Mouse (Mus musculus) spleen, adult 12 weeks (tissue): ENCODE results near the gene Rnf19b.

ENCODE experiments used
- DNase-seq: peaks from one replicate; pipeline ENCODE4 v3.0.0; 2022; ENCODE audit warnings: low spot score

Gene Rnf19b

DNA sequence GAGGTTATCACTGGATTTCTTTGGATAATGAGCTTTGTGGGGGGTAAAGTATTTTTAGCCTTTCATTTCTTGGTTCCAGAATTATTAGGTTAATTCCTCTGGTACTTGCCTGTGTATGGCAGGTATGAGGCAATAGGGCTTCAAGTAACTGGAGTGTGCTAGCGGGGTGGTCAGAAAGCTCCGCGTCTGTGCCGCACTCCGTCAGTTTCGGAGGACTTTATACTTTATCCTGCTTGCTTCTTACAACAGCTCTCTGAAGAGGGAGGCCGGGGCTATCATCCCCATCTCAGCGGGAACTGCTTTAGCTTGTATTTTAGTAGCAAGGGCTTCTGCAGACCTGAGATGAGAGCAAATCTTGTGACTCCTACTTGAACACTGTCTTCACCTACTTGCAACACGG lies 21.1 kb downstream of the Rnf19b start:
- DNase-seq: no peak

DNA sequence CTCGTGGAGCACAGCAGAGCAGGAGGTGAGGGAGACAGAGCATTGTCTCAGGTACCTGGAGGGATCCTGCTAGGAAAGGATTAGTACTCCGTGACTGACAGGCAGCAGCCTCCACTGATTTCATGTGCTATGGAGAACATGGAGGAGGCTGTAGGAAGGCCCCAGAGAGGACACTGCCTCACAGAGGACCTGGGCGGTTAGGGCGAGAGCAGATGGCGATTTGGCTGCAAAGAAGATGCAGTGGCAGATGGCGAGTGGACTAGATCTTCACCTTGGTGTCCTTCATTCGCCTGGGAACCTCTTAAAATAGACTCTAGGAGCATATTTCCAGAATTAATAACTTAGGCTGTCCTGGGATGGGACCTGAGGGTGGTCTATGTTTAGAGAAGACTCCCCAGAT lies 23.0 kb downstream of the Rnf19b start:
- no peak for DNase-seq

DNA sequence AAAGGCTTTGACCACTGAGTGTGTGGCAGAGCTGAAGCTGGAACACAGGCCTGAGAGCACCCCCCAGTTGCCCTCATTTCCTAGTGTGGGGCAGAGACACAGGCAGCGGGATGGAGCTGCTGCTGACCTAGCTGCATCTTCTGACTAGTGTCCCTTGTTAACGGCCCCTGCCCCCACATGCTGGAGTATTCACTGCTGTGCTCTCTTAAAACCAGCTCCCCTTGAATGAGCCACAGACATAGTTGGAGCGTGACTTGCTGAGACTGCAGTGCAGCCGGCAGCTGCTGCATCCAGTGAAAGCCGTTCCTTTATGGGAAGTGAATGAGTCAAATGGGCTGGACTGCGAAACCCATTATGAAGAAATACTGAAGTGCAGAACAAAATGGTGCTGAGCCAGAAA lies 23.4 kb downstream of the Rnf19b start:
- DNase-seq: no peak

DNA sequence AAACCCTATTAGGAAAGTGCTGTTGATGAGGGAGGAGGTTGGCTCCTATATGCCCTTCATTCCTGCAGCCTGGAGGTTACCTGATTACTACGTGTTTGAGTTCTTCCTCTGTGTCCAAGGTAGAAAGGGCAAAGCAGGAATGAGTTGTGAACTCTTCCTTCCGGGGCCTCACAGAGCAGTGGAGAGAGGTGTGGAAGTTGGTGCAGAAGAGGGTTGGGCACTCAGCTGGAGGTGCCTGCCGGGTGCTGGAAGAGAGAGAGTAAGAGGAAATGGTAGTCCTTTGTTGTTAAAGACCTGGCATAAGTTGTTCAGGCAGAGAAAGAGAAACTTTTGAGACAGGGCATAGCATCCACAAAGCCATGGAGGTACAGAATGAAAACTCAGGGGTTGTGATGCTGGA lies 23.9 kb downstream of the Rnf19b start:
- DNase-seq: no peak

DNA sequence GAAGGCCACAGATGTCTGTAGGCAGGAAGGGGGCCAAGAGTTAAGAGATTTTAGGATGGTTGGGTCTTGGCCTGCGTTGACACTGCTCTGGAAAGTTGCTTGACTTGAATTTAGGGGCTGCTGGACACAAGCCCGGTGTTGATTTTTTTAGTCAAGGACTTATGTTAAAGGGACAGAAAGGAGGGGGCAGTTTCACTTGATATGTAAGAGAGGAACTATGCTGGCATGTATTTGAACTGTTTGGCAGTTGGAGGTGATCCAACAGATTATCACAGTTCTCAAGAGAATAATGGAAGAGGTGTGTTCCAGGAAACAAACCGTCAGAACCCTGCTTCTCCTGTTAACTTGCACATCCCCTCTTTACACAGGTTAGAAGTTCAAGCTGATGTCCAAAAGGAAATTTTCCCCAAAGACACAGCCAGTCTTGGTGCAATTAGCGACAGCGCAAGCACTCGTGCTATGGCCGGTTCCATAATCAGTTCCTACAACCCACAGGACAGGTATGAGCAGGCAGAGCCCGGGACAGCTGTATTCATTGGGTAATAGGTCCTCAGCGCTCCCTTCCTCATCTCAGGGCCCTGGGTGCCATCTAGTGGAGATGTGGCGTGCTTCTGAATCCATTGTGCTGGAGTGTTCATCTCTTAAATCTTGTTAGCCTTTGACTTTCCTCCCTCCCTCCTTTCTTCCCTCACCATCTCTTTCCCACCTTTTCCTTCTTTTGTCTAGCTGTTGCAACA lies 24.5 kb downstream of the Rnf19b start:
- DNase-seq: peak; percentile 49

DNA sequence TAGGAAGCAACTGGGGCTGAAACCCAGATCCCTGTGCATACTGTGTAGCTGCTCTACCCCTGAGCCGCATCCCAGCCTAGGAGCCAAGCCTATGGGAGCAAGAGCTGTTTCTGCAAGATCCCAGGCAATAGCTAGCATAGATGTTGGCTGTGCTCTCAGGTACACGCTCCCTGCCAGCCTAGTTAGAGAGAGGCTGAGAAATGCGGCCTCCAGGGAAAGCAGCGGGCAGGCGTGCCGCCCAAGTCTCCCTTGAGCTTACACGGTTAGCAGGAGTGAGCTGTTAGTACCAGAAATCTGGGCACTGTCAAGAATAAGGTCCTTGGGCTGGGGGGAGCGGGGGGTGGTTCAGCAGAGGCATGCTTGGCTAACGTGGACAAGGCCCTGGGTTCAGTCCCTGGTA lies 26.8 kb downstream of the Rnf19b start:
- DNase-seq: no peak

DNA sequence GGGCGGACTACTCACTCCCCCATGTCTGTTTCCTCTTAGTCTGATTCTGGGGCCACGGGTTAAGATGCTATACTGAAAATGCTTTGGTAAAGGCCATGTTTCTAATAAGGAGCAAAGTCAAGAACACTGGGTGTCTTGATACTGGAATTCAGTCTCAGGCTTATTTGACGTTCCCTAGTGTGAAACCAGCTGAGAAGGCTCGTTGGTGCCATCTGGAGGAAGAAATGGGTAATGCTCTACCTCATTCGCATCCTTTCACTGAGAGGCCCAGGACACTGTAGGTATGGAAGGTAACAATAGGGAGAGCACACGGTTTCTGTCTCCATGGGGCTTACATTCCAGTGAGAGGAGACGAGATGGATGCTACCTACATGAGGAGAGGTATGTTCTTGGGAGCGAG lies 28.0 kb downstream of the Rnf19b start:
- DNase-seq: peak; percentile 55

DNA sequence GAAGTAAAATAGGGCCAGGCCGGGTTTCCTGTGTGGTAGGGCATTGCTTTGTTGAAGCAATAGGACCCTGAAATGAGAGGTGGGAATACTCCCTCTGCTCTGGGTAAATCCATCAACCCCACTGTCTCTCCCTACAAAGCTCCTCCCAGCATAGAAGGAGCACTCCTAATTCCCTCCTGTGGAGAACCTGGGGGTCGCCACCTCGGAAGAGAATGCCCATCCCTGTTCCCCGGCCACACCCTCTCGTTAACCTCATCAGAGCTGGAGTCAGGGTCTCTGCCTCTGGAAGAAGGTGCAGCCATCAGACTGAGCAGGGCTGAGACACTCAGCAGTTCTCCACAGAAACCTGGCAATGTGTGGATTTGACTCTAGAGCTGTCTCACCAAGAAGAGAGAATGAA lies 29.8 kb downstream of the Rnf19b start:
- DNase-seq: no peak

DNA sequence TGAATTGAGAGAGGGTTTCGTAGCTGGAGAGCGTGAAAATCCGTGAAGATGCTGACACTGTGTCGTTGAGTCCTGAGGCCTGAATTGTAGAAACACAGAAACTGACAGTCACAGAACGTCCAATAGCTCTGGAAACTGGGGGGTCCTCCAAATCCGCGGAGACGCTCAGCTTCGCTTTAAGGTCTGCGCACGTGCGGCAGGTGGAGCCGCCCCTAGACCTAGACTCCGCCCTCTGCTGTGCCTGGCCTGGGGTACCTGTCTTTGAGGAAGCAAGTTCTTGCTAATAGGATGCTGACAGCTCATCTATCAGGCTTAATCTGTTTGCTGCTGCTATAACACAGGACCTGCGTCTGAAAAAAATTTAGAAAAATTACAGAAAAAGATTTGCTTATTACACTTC lies 37.2 kb downstream of the Rnf19b start:
- no peak for DNase-seq

DNA sequence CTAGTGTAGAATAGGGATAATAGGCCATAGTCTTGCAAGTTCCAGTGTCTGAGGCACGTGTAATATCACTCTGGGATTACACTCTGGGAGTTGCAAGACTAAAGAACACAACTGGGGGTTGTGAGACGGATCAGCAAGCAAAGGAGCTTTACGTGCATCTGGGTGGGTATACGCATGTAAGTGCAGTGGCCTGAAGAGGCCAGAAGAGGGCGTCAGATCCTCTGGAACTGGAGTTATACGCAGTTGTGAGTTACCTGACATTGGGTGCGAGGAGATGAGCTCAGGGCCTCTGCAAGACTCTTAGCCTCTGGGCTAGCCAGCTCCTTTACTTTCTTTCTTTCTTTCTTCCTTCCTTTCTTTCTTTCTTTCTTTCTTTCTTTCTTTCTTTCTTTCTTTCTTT lies 38.9 kb downstream of the Rnf19b start:
- DNase-seq: no peak

DNA sequence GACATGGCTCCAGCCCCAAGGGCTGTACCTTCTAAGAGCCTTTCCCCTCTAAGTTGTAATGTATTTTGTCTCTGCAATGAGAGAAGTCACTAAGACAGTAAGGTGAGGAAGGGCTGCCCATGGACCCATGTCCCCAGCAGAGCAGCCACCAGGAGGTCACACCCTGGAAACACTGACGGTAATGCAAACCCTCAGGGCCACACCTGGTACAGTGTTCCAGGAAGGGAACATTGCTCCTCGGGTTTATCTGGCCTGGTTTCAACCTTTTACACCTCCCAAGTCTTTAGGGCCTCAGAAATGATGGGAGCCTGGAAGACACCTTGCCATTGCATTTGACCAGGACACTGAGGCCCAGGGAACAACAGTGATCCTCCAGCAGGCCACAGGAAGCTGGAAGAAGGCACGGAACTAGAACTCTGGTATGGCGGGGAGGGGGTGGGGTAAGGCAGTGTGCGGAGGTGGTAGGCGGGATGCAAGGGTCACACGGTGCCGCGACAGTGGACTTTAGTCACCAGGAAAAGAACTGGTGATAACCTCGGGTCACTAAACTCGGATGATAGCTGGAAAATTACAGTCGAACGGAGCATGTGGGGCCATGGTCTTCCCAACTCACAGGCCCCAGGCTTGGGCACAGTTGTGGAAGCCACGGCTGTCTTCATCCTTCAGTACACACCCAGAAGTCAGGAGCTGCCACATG lies 44.2 kb downstream of the Rnf19b start:
- no peak for DNase-seq

DNA sequence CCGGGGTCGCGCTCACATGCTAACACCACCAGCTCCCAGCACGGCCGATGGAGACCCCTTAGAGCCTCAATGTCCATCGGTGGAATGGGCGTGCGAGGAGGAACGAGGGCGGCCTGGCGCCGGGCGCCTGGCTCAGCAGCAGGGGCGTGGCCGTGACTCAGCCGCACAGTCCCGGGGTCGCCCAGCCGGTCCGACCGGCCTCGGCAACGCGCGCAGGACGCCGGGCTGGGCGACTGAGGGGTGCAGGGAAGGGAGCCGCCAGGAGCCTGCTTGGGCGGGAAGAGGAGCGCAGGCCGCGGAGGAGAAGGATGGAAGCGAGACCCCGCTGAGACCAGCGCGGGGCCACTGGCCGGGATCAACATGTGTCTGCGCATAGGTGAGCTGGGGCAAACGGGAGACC lies 47.3 kb downstream of the Rnf19b start, which contains the start of gene Tmem54:
Tmem54 (plus strand) TSS at position 193 of the 400 bp plus-strand sequence.
- no peak for DNase-seq

DNA sequence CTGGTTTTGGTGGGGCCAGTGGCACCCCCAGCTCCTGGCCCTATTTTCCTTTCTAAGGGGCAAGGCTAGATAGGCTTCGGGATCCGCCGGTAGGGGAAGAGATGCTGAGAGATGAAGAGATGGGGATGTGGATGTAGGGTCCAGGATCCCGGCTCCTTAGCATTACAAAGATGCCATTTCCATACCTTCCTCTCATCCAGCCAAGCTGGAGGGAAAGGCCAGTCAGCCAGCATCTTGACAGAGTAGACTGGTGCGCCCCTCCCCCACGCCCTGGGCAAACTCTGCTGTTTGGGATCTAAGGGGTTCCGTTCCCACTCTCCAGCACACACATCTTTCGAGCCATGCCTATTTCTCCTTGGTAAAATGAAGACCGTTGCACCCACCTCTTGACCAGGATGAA lies 48.0 kb downstream of the Rnf19b start:
- DNase-seq: no peak

DNA sequence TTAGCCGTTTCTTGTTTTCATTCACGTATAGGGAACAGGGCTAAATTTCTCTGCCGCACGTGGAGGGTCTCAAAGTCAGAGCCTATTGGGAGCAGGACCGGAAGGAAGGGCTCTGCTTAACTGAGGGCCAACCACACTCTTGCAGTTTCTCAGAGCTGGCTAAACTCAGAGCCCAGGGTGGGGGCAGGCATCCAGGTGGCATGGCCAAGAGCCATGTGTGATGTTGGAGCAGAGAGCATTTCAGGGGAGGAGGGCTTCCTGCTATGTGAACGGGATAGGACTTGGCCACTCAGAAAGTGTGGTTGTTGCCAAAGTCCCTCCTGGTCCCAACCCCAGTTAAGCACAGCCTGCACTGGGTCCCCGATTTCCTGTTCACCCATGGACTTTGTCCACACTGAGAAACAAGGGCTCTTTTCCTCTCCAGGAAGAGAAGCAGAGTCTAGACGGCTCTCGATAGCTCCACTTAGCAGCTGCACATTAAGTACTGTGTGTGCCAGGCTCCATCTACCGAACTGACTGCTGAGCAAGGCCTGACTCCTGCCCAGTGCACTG lies 49.4 kb downstream of the Rnf19b start:
- DNase-seq: no peak

DNA sequence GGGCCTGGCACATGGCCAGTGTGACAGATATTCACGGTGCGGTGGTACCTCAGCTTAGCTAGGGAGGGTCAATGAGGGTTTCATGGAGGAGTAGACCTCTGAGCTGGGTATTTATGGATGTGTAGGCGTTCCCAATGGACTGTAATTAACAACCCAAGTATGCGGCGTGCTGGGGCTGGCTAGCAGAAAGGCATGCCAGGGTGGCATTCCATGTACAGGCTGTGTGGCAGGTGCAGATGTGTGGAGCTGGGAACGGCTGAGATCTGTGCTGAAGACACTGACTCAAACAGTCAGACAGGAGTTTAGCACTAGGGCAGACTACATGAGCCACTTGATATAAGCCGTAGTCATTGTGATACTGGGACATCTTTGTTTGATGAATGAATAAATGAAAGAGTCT lies 50.6 kb downstream of the Rnf19b start:
- DNase-seq: no peak

DNA sequence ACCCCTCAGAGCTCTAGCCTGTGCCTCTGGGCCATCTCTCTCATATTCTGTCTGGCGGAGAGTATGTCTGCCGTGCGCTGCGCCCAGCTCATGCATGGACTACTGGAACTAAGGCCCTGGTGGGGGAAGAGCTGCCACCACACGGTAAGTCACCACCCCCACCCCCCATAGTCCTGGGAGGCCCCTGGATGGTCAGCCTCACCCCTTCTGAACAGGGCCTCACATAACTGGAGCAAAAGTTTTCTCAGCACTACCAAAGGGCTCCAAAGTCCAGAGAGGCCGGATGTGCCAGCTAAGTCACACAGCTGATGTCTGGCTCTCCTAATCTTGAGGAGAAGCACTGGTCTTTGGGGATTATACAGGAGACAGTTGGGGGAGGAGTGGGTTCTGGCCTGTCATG lies 52.7 kb downstream of the Rnf19b start:
- DNase-seq: no peak

DNA sequence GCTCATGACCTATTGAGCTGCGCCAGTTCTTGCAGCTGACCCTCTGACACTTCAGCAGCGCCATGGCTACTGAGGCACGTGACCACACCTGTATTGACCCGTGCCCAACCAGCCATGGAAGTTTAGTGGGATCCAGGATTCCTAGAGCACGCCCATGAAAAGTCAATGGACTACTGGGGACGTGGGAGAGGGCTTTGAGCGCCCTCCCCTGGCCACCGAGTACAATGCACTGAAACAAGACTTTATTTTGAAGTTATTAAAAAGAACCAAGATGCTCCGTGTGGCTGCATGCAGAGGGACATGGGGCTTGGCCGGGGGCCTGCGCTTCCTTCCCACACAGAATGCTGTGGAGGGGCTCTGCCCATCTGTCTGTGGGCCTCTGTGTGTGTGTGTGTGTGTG lies 53.3 kb downstream of the Rnf19b start:
- no peak for DNase-seq

DNA sequence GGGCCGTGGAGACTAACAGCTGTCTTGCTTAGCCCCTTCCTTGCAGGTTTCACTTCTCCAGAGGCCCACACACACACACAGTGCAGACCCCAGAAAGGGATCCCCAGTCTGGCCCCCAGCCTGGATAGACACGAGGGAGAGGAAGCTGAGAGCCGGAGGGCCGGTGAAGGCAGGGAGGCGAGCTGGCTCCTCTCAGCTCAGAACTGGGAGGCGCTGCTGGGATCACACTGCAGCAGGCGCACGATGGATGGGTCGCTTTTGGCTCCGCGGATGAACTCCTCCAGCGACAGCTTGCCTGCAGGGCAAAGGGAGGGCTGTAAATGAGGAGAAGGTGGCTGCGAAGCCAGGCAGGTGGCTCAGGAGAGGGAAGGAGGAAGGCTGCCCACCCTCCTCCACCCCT lies 54.2 kb downstream of the Rnf19b start:
- no peak for DNase-seq

DNA sequence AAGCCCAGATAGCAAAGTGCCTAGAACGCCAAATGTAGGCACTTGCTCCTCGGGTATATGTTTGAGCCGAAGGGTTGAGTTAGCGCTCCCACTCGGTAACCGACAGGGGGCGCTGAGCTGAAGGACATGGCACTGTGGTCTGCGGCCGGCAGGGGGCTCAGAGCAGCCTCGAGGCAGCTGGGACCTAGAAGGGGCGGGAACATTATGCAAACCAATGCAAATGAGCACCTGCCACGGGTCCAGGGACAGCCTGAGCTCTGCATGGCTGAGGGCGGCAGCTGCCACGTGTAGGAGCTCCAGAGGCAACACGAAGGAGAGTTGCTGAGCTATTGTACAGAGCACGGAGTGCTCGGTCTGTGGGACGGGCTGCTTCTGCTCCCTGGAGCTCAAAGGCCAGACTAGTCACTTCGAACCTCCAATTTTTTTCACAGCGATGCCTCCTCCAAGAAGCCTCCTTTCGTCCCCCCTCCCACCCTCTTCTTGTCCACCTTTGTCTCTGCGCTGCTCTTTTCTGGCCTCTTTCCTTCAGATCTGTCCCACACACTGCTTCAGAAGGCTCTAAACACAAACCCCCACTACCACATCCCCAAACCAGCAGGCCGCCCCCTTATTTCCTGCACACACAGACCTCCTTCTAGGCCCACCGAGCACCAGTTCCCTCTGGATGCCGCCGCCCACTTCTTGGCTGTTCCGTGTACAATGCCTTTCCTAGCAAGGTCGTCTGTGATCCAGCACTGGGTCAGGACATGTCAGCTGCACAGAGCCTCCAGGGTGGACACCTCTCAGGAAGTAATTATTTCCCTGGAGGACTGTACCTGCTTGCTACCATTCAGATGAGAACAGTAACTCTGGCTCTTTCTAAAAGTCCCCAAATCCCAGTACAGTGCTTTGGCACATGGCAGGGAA lies 55.3 kb downstream of the Rnf19b start:
- peak; percentile 53 for DNase-seq

DNA sequence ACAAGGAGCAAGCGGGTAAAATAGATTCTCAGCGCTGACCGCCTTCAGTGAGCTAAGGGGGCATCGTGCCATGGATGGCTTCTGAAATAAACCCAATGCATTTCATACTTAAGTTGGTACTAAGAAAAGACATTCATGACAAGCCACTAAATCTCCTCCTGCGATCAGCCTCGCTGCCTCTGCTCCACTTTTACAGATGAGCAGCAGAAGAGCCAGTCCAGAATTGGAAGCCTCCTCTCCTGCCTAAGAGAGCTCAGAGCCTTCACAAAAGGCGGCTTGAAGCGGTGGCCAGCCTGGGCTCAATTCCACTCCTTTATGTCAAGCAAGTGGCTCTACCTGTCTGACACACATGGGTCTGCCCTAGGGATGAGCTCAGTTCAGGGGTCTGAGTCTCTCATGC lies 58.6 kb downstream of the Rnf19b start:
- no peak for DNase-seq

DNA sequence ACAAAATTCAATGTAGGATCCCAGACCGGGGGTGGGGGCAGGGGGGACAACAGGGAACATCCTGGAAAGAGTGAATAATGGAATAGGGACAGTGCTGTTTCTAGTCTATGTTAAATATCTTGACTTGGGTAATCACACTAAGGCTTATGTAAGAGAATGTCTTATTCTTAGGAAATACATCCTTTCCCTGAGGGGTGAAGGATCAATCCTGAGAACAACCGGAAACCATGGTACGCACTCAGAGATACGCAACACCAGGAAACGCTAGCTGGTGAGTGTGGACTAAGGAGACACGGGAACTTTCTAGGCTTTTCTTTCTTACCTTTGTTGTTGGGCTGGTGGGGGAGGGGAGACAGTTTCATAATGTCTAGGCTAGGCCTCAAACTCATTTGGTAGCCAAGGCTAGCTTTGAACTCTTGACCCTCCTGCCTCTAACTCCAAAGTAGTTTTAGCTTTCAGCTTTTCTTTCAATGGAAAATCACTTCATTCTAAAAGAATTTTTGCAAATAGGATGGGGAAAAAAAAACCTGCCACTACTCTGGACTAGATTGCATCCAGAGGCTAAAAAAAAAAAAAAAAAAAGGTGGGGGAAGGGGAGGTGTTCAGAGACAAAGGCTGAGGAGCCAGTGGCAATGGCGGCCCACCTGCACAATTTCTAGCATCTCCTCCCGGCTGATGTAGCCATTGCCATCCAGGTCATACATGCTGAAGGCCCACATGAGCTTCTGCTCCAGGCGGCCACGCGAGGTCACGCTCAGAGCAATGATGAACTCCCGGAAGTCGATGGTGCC lies 59.8 kb downstream of the Rnf19b start:
- no peak for DNase-seq

DNA sequence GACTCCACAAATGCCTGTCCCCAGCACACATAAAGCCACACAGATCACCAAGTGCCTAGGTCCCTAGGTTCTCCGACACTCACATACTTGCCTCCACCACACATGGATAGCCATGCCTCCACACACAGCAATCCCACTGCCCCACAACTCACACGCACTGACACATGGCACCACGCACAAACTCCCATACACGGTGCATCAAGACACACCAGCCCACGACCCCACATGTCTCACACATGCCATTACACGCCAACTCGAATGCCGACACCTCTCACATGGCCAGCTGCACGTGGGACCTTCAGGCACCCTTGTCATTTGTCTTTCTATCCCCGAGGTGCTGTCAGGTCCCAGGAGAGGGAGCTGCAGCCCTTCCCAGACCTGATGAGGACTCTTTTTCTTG lies 61.6 kb downstream of the Rnf19b start:
- no peak for DNase-seq
